Mouse (Mus musculus): Measurements from ENCODE around the gene Thbs3.

The Thbs3 gene

DNA sequence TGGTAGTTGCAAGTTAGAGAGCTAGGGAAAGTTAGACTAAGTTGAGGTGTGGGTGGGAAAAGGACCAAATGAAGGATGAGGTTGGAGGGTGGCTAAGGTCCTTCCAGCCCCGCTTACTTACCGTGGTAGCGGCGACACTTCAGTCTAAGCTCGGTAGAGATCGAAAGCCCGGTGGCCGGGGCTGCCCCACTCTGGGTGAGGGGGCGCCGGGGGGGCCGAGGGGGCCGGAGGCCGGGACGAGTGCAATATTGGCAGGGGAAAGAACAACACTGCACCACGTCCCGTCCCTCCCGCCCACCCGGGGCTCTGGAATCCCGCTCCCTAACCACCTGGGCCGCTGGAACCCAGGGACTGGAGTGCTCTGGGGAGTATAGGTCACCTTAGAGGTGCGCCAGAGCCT is 11.9 kb downstream of the Thbs3 start, which contains the start of gene Mtx1:
Gene Mtx1 (minus strand): TSS at position 189 of the 400 bp plus-strand sequence.
- no peak for DNase-seq (ENCODE audit: low spot score in 2 of 2)

DNA sequence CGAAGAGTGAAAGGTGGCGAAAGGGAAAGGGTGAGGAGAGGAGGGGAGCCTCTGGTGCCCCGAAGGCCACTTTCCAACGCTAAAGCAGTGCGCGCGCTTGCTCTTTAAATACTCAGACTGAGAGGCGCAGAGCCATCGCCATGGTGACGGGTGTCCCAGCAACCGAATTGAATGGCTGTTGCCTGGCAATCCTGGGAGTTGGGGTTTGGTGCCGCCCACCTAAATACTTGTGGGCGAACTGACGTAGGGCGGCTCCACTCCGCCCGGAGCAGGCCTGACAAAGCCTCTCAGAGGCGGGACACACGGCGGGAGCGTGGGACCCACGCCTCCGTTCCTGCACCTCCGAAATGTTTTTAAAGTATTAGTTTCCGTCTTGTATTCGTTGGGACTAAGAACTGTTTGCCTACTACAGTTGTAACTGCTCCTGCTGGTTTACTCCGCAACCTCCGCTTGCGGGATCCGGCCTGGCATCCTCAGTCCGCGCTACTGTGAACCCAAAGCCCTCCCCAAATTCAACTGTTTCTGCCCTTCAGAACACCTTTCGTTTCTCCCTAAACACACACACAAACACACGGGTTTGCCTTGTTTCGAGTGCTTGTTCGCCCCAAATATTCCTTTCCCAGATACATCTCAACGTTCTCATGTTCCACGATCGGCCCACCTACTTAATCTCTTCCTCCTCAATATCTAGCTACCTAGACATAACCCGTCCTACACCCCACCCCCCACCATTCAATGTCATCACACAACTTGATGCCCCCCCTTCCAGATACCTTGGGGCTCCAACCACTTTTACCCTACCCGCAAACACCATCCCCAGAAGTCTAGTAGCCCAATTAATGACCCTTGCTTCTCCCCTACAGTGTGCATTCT is 12.6 kb downstream of the Thbs3 start:
- peak; percentile 89 to 90 for DNase-seq (ENCODE audit: low spot score in 2 of 2)

DNA sequence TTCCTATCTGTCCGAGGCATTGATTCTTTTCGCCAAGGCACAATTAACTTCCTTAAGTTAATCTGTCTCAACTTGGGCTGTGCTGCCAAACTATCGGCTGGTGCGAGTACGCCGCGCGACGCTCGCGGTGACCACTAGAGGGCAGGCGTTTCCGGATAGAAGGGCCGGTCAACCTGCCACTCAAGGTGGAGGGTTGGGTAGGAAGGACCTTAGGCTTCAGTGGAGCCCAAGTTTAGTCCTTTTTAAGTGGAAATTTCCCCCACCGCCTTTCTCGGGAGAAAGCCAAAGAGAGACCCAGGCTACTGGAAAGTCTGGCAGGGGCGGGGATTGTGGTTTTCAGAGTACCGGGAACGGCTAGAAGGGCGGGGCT is 13.2 kb downstream of the Thbs3 start:
- peak; percentile 59 to 72 for DNase-seq (ENCODE audit: low spot score in 2 of 2)

DNA sequence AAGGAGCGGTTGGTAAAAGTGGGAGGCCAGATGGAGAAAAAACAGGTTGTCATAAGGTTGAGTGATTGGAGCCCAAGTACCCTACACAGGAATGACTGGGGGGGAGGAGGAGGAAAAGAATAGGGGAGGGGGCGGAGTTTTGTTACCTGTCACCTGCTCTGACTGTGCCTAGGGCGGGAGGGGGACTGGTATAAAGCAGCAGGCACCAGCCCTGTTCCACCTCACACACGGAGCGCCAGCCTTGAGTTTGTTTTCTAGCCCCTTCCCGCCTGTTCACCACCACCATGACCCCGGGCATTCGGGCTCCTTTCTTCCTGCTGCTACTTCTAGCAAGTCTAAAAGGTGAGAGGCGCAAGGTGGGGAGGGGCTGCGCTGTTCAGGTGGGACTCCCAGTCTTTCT is 13.9 kb downstream of the Thbs3 start, which contains the start of gene Muc1:
Gene Muc1 (plus strand): TSS at position 222 of the 400 bp plus-strand sequence.
- no peak for DNase-seq (ENCODE audit: low spot score in 2 of 2)

DNA sequence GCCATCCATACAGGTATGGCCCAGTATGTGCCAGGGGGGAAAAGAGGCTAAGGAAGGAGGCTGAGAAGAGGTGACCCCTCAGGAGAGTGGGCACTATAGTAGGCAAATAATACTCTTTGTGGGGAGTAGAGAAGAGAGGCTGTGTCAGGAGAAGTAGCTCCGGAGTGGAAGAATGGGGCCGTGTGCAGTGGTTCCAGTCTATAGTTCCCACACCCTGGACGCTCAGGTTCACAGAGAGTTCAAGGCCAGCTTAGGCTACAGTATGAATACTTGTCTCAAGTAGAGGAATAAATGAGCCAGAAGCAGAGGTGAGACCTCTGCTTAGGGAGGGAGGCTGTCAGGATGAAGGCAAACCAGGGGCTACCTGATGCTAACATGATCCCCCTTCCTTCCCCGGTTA is 14.3 kb downstream of the Thbs3 start:
- no peak for DNase-seq (ENCODE audit: low spot score in 2 of 2)

DNA sequence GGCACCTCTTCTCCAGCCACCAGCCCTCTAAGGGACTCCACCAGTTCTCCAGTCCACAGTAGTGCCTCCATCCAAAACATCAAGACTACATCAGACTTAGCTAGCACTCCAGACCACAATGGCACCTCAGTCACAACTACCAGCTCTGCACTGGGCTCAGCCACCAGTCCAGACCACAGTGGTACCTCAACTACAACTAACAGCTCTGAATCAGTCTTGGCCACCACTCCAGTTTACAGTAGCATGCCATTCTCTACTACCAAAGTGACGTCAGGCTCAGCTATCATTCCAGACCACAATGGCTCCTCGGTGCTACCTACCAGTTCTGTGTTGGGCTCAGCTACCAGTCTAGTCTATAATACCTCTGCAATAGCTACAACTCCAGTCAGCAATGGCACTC is 15.6 kb downstream of the Thbs3 start:
- no peak for DNase-seq (ENCODE audit: low spot score in 2 of 2)

DNA sequence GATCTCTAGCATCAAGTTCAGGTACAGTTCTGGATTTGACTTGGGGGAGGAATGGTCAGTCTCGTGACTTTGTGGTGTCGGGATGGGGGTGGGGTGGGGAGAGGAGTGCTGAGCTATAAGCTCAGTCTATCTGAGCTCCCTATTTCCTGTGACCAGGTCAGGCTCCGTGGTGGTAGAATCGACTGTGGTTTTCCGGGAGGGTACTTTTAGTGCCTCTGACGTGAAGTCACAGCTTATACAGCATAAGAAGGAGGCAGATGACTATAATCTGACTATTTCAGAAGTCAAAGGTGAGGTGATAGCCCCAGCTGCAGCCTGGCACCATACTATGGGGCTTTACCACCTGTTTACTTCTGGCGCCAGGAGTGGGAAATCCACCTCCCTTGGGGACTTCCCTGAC is 16.4 kb downstream of the Thbs3 start:
- DNase-seq (ENCODE audit: low spot score in 2 of 2) = no peak

DNA sequence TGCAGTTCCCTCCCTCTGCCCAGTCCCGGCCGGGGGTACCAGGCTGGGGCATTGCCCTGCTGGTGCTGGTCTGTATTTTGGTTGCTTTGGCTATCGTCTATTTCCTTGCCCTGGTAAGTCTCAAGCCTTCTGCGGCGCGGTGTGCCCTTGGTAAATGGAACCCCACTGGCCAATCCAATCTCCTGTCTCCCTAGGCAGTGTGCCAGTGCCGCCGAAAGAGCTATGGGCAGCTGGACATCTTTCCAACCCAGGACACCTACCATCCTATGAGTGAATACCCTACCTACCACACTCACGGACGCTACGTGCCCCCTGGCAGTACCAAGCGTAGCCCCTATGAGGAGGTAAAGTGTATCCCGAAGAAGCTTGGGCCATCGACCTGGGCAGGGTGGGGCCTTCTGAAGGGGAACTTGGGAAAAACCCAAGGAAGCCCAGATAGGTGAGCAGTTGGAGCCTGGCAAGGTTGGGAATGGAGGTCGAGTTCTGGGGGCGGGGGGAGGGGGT is 16.8 kb downstream of the Thbs3 start:
- DNase-seq (ENCODE audit: low spot score in 2 of 2) = no peak

DNA sequence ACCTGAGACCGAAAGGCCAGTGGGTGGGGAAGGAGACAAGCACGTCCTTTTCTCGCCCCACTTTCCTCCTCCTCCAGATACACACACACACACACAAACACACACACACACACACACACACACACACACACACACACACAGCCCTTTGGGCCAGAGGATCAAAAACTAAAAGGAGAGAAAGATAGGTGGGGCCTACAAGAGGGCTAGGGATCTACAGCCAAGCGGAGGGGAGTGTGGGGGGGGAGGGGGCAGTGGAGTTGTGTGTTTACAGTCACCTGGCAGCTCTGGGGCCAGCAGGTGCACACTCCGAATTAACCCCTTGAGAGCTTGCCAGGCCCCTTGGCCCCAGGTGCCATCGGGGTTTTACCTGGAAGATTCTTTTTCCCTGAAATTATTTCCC is 17.6 kb downstream of the Thbs3 start:
- no peak for DNase-seq (ENCODE audit: low spot score in 2 of 2)

DNA sequence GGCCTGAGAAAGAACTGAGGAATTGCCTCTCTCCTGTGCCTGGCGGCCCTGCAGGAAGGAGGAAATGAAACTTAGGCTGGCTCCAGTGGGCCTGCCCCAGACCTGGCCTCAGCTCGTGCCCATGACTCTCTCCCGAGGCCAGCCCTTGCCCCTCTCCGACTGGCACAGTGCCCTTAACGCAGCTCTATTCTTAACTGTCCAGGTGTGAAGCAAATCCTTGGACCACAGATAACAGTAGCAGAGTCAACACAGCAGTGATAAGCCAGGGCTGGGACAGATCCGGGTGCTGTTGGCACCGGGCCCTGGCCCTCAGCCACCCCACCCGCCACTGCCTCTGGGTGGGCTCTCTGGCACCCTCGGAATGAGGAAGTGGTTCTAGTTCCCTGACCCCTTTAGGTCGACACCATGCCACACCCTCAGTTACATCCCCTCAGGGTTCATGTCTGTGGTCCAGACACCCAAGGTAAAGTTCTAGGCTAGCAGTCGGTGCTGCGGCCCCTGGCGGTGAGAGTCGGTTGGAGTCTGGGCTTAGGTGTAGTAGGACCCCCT is 18.7 kb downstream of the Thbs3 start:
- no peak for DNase-seq (ENCODE audit: low spot score in 2 of 2)

DNA sequence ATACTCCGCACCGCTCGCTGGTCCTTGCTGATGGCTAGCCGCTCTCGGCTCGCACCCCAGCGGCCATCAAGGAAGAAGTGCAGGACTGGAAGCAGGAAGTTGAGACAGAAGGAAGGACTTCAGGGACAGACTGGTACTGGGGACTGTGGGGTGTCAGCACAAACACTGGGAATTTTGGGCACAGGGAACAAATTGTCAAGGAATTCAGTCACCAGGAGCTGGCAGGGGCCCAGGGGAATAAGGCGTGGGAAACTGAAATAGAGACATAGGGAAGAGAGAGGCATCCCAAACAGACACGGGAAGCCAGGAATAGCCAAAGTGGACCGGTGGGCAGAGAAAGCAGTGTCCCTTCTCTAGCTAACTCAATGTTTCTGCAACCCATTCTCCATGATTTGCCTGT is 21.5 kb downstream of the Thbs3 start:
- no peak for DNase-seq (ENCODE audit: low spot score in 2 of 2)

DNA sequence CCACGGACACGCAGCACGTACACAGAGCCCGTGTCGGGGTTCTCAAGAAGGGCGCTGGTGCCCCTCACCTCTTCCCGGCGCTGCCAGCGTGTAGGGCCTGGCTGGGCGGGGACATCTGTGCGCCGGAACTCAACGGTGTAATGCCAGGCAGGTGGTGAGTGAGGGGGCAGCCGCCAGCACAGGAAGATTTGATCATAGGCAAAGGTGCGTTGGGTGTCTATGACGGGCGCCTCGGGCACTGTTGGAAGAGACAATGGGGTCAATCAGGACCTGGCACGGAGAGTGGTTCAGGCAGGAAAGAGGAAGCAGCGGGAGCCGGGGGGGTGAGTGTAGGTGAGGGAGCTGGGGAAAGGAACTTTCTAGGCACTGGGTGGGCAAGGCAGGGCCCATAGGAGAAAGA is 22.7 kb downstream of the Thbs3 start:
- no peak for DNase-seq (ENCODE audit: low spot score in 2 of 2)

DNA sequence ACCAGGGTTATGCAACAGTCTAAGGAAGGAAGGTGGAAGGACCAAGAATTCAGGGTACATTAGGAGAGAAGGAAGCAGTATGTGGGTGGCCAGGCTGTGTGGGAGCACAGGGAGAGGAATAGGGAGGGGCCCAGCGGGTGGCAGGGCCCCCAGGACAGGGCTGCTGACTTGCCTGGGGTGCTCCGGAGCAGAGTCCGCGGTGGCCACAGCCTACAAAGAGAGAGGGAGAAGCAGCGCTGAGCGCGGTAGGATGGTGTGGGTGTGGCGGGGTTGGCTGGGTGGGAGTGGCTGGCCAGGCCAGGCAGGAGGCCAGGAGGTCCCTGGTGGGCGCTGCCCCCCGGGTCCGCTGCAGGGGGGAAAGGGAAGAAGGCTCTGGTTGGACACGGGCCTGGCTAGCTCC is 23.5 kb downstream of the Thbs3 start:
- DNase-seq (ENCODE audit: low spot score in 2 of 2) = no peak

DNA sequence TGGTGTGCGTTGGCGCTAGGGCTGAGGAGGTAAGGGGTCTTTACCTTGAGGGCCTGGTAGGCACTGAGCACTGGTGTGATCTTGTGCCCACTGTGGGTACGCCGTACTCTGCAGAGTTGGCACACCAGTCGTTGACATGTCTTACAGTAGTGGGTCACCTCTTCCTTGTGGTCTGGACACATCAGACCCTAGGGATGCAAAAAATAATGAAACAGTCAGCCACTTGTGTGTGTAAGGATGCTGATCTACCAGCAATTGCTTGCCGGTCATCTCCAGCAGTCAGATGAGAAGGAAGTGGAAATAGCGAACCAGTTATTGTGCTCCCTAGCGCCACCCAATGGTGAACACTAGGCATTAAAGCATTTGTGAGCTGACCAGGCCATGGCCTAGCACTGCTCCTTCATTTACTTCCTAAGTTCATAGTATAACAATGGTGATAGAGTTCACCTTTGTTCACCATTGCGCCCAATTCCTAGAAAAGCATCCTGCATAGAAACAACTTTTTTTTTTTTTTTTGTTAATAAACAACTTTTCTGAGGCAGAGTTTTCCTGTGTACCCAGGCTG is 27.4 kb downstream of the Thbs3 start:
- DNase-seq (ENCODE audit: low spot score in 2 of 2) = no peak

DNA sequence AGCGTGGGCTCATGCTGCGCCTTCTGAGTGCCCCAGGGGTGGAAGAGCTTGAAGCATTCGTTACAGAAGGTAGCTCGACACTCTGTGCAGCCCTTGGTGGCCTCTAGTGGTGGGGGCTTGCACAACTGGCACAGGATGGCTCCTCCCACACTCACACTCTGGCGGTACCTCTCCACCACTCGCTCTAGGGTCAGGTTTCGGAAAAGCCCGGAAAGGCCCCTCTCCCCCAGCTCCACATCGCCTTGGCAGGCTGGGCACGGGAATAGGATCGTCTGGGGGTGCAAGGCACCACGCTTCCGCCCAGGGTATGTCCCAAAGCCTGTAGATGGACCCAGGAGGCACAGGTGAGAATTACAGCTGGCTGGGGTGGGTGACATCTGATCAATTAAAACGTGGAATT is 28.6 kb downstream of the Thbs3 start:
- DNase-seq (ENCODE audit: low spot score in 2 of 2) = peak in 1 of 2 experiments; percentile 63

DNA sequence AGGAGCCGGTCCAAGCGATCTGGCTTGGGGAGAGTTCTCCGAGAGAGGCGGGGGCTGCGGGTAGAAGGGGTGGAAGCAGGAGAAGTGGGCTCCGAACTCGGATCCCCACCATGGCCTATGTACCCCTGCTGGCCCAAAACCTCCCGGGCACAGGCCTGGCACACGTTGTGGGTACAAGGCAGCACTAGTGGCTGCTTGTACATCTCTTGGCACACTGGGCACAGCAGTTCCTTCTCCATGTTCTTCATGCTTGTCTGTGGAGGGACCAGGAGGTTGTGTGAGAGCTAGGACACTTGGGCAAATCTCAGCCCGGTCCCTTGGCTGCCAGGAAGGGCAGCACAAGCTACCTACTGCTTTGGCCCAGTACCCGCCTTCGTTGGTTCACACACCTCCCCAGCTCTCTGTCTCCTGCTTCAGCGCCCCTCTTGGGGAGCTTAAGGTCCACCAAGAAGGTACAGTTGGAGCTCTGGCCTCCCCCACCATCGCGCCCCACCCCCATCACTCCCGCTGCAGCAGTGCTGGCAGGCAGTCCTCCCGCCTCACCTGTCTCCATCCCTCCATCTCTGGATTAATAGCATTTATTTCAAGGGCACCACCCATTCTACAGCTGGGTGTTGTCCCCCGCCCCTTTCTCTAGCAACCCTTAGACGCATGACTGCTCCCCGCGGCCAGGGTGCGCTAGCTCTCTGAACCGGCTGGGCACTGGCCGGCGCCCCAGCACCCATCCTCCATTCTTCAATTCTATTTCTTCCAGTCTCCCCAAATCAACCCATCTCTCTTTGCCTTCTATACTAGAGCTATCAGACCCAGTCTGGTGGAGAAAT is 29.4 kb downstream of the Thbs3 start:
- no peak for DNase-seq (ENCODE audit: low spot score in 2 of 2)

DNA sequence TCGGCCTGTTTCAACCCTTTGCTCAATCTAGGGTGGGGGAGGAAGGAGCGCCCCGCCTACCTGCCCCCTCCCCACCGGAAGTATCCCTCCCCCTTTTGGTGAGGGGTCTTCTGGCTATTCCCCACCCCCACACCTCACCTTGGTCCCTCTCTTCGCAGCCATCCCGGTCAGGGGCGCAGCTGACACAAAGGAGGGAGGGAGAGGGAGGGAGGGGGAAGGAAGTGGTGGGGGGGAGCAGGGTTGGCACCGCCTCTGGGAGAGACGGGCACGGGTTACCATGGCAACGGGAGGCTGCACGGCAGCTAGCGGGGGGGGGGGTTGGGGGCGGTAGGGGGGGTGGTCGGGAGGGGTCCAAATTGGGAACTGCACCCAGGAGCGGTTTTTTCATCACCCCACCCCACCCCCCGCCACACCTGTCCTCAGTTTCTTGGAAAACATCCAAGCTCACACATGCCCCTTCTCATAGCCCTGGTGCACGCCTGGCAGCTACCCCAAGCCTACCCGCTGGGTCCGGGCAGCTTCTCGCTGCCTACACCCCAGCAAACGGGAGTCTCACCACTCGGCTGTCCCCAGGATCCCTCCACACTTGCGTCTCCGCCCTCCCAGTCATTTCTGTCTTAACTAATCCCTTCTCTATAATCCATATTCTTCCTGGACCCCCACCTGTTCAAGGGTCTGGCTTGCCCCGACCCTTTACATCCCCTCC is 30.2 kb downstream of the Thbs3 start:
- DNase-seq (ENCODE audit: low spot score in 2 of 2) = peak; percentile 64 to 74

DNA sequence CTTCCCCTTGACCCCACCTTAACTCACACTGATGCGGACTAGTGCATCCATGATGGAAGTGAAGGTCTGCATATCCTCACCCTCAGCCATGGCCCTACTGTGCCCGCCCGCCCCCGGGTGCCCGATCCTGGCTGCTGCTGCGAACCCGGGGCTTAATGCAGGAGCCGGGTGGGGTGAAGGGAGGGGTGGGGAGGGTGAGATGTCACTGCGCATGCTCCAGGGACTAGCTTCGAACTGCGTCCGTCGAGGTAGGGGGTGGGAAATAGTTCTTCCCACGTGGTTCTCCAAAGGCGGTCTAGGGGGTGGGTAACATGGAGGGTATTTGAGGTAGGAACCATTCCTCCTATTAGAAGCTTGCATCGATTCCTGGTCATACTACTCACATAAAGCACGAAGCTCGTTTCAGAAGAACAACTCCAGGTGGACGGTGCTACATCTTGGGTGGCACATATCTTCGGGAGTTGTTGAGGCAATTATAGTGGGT is 30.8 kb downstream of the Thbs3 start, which contains the start of gene Krtcap2:
Gene Krtcap2 (plus strand): TSS at position 279 of the 484 bp plus-strand sequence.
- DNase-seq (ENCODE audit: low spot score in 2 of 2) = peak; percentile 73 to 81

DNA sequence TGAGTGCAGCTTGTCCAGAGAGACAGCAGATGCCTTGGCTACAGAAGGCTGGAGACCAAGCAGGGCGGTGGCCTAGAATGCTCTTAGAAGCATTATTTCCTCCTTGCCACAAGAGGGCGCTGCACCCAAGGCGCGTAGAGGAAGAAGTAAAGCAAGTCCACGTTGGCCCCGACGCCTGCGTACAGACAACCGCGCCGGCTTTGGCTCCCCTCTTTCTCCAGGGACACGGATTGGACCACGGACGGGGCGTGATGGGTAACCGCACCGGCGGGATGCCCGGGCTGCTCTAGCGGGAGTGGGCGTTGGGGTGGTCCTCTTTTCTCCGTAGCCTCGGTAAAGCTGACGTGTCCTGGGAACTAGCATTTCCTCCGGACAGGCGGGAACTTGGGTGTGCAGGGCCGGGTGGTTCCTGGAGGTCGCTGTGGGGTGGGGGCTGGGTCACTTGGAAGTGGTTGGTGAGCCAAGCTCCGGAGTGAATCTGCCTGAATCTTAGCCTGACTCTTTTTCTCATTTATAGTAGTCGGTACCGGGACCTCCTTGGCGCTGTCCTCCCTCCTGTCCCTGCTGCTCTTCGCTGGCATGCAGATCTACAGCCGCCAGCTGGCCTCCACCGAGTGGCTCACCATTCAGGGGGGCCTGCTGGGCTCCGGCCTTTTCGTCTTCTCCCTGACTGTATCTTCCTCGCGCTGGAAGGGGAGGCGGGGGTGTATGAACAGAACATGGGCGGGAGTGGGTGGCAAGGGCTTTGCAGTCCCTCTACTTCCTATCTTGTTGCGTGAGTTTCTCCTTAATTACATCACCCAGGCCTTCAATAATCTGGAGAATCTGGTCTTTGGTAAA is 31.5 kb downstream of the Thbs3 start, which contains the start of gene Trim46:
Gene Trim46 (minus strand): TSS at position 49 of the 840 bp plus-strand sequence.
- peak; percentile 88 to 89 for DNase-seq (ENCODE audit: low spot score in 2 of 2)

DNA sequence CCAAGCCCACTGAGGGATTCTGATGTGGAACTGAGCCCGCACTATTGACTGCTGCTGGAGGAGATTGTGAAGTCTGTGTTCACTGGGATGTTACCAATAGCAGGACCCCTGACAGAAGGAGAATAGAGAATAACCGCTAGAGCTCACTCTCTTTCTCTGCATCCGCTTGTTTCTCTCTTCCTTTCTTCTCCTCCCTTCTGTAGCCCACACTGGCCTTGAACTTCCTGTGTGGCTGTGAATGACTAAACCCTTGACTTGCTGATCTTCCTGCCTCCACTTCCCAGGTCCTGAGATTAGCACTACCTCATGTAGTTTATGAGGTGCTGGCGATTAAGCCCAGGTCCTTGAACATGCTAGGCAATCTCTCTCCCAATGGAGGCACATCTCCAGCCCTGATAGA is 32.5 kb downstream of the Thbs3 start:
- DNase-seq (ENCODE audit: low spot score in 2 of 2) = no peak
